Mouse (Mus musculus): ENCODE measurements at regions not wholly inside any gene's neighbourhood (a gene's known extent, or its start where the extent isn't known, plus 50 kb on each side); places are given as distances from the start of the nearest gene placed in this dataset.

- DNase-seq (ENCODE audit: low spot score) (no peak), ATAC-seq (ENCODE audit: low read depth) (0 out of 2 replicates have a peak, but pooled peaks have one; percentile 4)
- H3K4me2 ChIP-seq (ENCODE audit: low read depth, low read length): no peak overlapping the region
- no peaks in the 10 kb centered on the region for H3K36me3 ChIP-seq (ENCODE audit: control insufficient read depth, insufficient read depth, low read length)
- H3K4me1 ChIP-seq (ENCODE audit: control insufficient read depth, insufficient read depth, low read length): 0 out of 2 replicates have a peak, but pooled peaks cover 8% of the 10 kb centered on the region
- 33% methylated on average over 4 of the region's 4 CpGs for WGBS
- H3K9me3 ChIP-seq (ENCODE audit: control insufficient read depth, low read length): no peaks in the 10 kb centered on the region
- no peak overlapping the region for H3K4me3 ChIP-seq (ENCODE audit: low read depth, low read length)
- no peak overlapping the region for H3K27ac ChIP-seq (replicated peaks; ENCODE audit: low read depth, low read length)
- no peaks in the 10 kb centered on the region for H3K27me3 ChIP-seq (replicated peaks; ENCODE audit: control insufficient read depth, insufficient read depth, low read length)
- H3K9ac ChIP-seq (ENCODE audit: low read depth, low read length): no peak overlapping the region
Measured at GRCm38 (mm10) chr6:89240168-89240705, 122.2 kb downstream of the Plxna1 start.

- Histone ChIP-seq H3K27ac (replicated peaks; ENCODE audit: low read depth, low read length) (no peak overlapping the region), H3K9me3 (ENCODE audit: control insufficient read depth, low read length) (no peaks in the 10 kb centered on the region), H3K4me3 (ENCODE audit: low read depth, low read length) (no peak overlapping the region), H3K4me1 (ENCODE audit: control insufficient read depth, insufficient read depth, low read length) (0 out of 2 replicates have a peak, but pooled peaks cover 6% of the 10 kb centered on the region), H3K4me2 (ENCODE audit: low read depth, low read length) (no peak overlapping the region), H3K9ac (ENCODE audit: low read depth, low read length) (no peak overlapping the region), H3K36me3 (ENCODE audit: control insufficient read depth, insufficient read depth, low read length) (no peaks in the 10 kb centered on the region), H3K27me3 (replicated peaks; ENCODE audit: control insufficient read depth, insufficient read depth, low read length) (no peaks in the 10 kb centered on the region)
- WGBS: 28% methylated on average over 17 of the region's 18 CpGs
- ATAC-seq (ENCODE audit: low read depth): no peak; the same call in 1 of the 2 replicates
- peak; percentile 19 for DNase-seq (ENCODE audit: low spot score)
Measured at GRCm38 (mm10) chr6:89242371-89243288, 119.8 kb downstream of the Plxna1 start.

GRCm38 (mm10) chr6:89245506-89245905 is 116.9 kb downstream of the Plxna1 start:
- H3K36me3 ChIP-seq (ENCODE audit: control insufficient read depth, insufficient read depth, low read length): no peaks in the 10 kb centered on the region
- no peak overlapping the region for H3K4me3 ChIP-seq (ENCODE audit: low read depth, low read length)
- no peaks in the 10 kb centered on the region for H3K27me3 ChIP-seq (replicated peaks; ENCODE audit: control insufficient read depth, insufficient read depth, low read length)
- H3K4me2 ChIP-seq (ENCODE audit: low read depth, low read length): no peak overlapping the region
- H3K9ac ChIP-seq (ENCODE audit: low read depth, low read length): no peak overlapping the region
- ATAC-seq (ENCODE audit: low read depth) (no peak), DNase-seq (ENCODE audit: low spot score) (no peak)
- no peaks in the 10 kb centered on the region for H3K4me1 ChIP-seq (ENCODE audit: control insufficient read depth, insufficient read depth, low read length)
- no peak overlapping the region for H3K27ac ChIP-seq (replicated peaks; ENCODE audit: low read depth, low read length)
- 55% methylated on average over 8 of the region's 8 CpGs for WGBS
- H3K9me3 ChIP-seq (ENCODE audit: control insufficient read depth, low read length): no peaks in the 10 kb centered on the region

- Histone ChIP-seq H3K4me2 (ENCODE audit: low read depth, low read length) (no peak overlapping the region), H3K27ac (replicated peaks; ENCODE audit: low read depth, low read length) (no peak overlapping the region), H3K27me3 (replicated peaks; ENCODE audit: control insufficient read depth, insufficient read depth, low read length) (no peaks in the 10 kb centered on the region), H3K9ac (ENCODE audit: low read depth, low read length) (no peak overlapping the region), H3K36me3 (ENCODE audit: control insufficient read depth, insufficient read depth, low read length) (no peaks in the 10 kb centered on the region), H3K4me3 (ENCODE audit: low read depth, low read length) (no peak overlapping the region), H3K9me3 (ENCODE audit: control insufficient read depth, low read length) (no peaks in the 10 kb centered on the region), H3K4me1 (ENCODE audit: control insufficient read depth, insufficient read depth, low read length) (no peaks in the 10 kb centered on the region)
- DNase-seq (ENCODE audit: low spot score) (no peak), ATAC-seq (ENCODE audit: low read depth) (no peak)
- 82% methylated on average over 5 of the region's 5 CpGs for WGBS
Measured at GRCm38 (mm10) chr6:89246261-89246660, 116.2 kb downstream of the Plxna1 start.

GRCm38 (mm10) chr6:89248574-89248973 is 113.8 kb downstream of the Plxna1 start:
- Histone ChIP-seq H3K4me1 (ENCODE audit: control insufficient read depth, insufficient read depth, low read length) (no peaks in the 10 kb centered on the region), H3K27ac (replicated peaks; ENCODE audit: low read depth, low read length) (no peak overlapping the region), H3K9ac (ENCODE audit: low read depth, low read length) (no peak overlapping the region), H3K9me3 (ENCODE audit: control insufficient read depth, low read length) (no peaks in the 10 kb centered on the region), H3K4me2 (ENCODE audit: low read depth, low read length) (no peak overlapping the region), H3K36me3 (ENCODE audit: control insufficient read depth, insufficient read depth, low read length) (no peaks in the 10 kb centered on the region), H3K27me3 (replicated peaks; ENCODE audit: control insufficient read depth, insufficient read depth, low read length) (no peaks in the 10 kb centered on the region), H3K4me3 (ENCODE audit: low read depth, low read length) (no peak overlapping the region)
- WGBS: 75% methylated on average over 9 of the region's 9 CpGs
- DNase-seq (ENCODE audit: low spot score) (no peak), ATAC-seq (ENCODE audit: low read depth) (no peak)

GRCm38 (mm10) chr6:89249303-89249702 is 113.1 kb downstream of the Plxna1 start:
- no peak overlapping the region for H3K9ac ChIP-seq (ENCODE audit: low read depth, low read length)
- no peaks in the 10 kb centered on the region for H3K27me3 ChIP-seq (replicated peaks; ENCODE audit: control insufficient read depth, insufficient read depth, low read length)
- WGBS: 81% methylated on average over 8 of the region's 8 CpGs
- no peaks in the 10 kb centered on the region for H3K4me1 ChIP-seq (ENCODE audit: control insufficient read depth, insufficient read depth, low read length)
- H3K9me3 ChIP-seq (ENCODE audit: control insufficient read depth, low read length): no peaks in the 10 kb centered on the region
- H3K36me3 ChIP-seq (ENCODE audit: control insufficient read depth, insufficient read depth, low read length): no peaks in the 10 kb centered on the region
- no peak overlapping the region for H3K27ac ChIP-seq (replicated peaks; ENCODE audit: low read depth, low read length)
- DNase-seq (ENCODE audit: low spot score) (no peak), ATAC-seq (ENCODE audit: low read depth) (no peak)
- no peak overlapping the region for H3K4me3 ChIP-seq (ENCODE audit: low read depth, low read length)
- H3K4me2 ChIP-seq (ENCODE audit: low read depth, low read length): no peak overlapping the region

- ATAC-seq (ENCODE audit: low read depth) (no peak), DNase-seq (ENCODE audit: low spot score) (peak; percentile 22)
- WGBS: 66% methylated on average over 4 of the region's 4 CpGs
- H3K36me3 ChIP-seq (ENCODE audit: control insufficient read depth, insufficient read depth, low read length): no peaks in the 10 kb centered on the region
- H3K4me2 ChIP-seq (ENCODE audit: low read depth, low read length): no peak overlapping the region
- H3K9ac ChIP-seq (ENCODE audit: low read depth, low read length): no peak overlapping the region
- no peak overlapping the region for H3K4me3 ChIP-seq (ENCODE audit: low read depth, low read length)
- H3K27ac ChIP-seq (replicated peaks; ENCODE audit: low read depth, low read length): no peak overlapping the region
- H3K27me3 ChIP-seq (replicated peaks; ENCODE audit: control insufficient read depth, insufficient read depth, low read length): no peaks in the 10 kb centered on the region
- H3K9me3 ChIP-seq (ENCODE audit: control insufficient read depth, low read length): no peaks in the 10 kb centered on the region
- H3K4me1 ChIP-seq (ENCODE audit: control insufficient read depth, insufficient read depth, low read length): no peaks in the 10 kb centered on the region
Measured at GRCm38 (mm10) chr6:89251641-89252040, 110.8 kb downstream of the Plxna1 start.

- H3K4me1 ChIP-seq (ENCODE audit: control insufficient read depth, insufficient read depth, low read length): no peaks in the 10 kb centered on the region
- no peak overlapping the region for H3K4me2 ChIP-seq (ENCODE audit: low read depth, low read length)
- no peaks in the 10 kb centered on the region for H3K27me3 ChIP-seq (replicated peaks; ENCODE audit: control insufficient read depth, insufficient read depth, low read length)
- no peak overlapping the region for H3K27ac ChIP-seq (replicated peaks; ENCODE audit: low read depth, low read length)
- no peaks in the 10 kb centered on the region for H3K9me3 ChIP-seq (ENCODE audit: control insufficient read depth, low read length)
- DNase-seq (ENCODE audit: low spot score) (no peak), ATAC-seq (ENCODE audit: low read depth) (no peak)
- H3K4me3 ChIP-seq (ENCODE audit: low read depth, low read length): no peak overlapping the region
- H3K36me3 ChIP-seq (ENCODE audit: control insufficient read depth, insufficient read depth, low read length): no peaks in the 10 kb centered on the region
- WGBS: 38% methylated on average over 4 of the region's 4 CpGs
- no peak overlapping the region for H3K9ac ChIP-seq (ENCODE audit: low read depth, low read length)
Measured at GRCm38 (mm10) chr6:89256022-89256421, 106.4 kb downstream of the Plxna1 start.

Measured in embryonic facial prominence, embryonic 14.5 days (tissue).